In the genomic region with DNA sequence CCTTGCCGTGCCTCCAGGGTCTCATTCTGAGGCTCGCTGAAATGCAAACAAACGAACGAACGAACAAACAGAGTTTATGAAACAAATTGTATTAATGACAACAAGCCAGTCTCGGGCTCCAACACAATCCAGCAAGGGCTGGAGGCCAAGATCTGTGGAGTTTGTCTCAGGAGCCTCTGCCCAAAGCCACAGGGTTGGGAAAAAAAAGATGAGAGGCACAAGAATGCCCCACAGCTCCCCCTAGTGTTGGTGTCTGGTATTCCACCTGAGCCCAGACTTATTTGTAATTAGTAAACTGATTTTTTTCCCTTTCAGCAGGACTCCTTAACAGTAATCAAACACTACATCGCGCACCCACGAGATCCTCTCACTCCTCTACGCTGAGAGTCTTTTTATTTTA, we compare ENCODE assay signal across 9 mouse cellular contexts. TPM values are rescaled to one million over a fixed set of nuclear protein-coding genes. Genes with fewer than 3 reads are reported as not detected.
DNase-seq lines count a peak whose midpoint lies in the region; ATAC-seq and TF ChIP-seq lines count a peak whose summit lies in the region.
"Had no signal": no experiment of that assay in that cellular context is flagged by ENCODE, and none has a peak within 500 bp of the region (broad histone marks: within the 10 kb centered on the region; RNA-seq: fewer than 3 reads in every experiment).

No protein-coding gene starts in this region.

- peak; percentile 82 for TF ChIP-seq CTCF in gastrocnemius, adult 2 months (IDR thresholded peaks at IDR 0.05)

- no peak overlapping the region for H3K4me2 ChIP-seq in forebrain, embryonic 11.5 days (ENCODE audit: low read depth, low read length, severe bottlenecking)
- H3K4me2 ChIP-seq in forebrain, embryonic 12.5 days, result no peak overlapping the region
- H3K4me2 ChIP-seq: limb, embryonic 13.5 days had no signal

- no peak for ATAC-seq in forebrain, embryonic 11.5 days (replicated peaks; ENCODE audit: low FRiP score)
- no peak for ATAC-seq in forebrain, embryonic 12.5 days (ENCODE audit: low FRiP score)

- WGBS in forebrain, embryonic 11.5 days, result 54% methylated on average over 10 of the region's 10 CpGs
- WGBS in forebrain, embryonic 12.5 days, result 59% methylated on average over 10 of the region's 10 CpGs

- H3K27ac ChIP-seq in forebrain, embryonic 11.5 days (ENCODE audit: low read depth, low read length), result no peak overlapping the region
- no peak overlapping the region for H3K27ac ChIP-seq in forebrain, embryonic 12.5 days
- no peak overlapping the region for H3K27ac ChIP-seq in gastrocnemius, adult 2 months
- H3K27ac ChIP-seq: limb, embryonic 13.5 days had no signal

- H3K4me1 ChIP-seq in forebrain, embryonic 11.5 days (replicated peaks; ENCODE audit: control insufficient read depth, insufficient read depth, low read length), result peaks cover 2% of the 10 kb centered on the region; the same call in 1 of the 2 replicates
- H3K4me1 ChIP-seq in forebrain, embryonic 12.5 days, result peaks cover 4% of the 10 kb centered on the region
- H3K4me1 ChIP-seq: limb, embryonic 13.5 days had no signal

- H3K9ac ChIP-seq in forebrain, embryonic 11.5 days (ENCODE audit: low read length), result no peak overlapping the region
- H3K9ac ChIP-seq in forebrain, embryonic 12.5 days, result no peak overlapping the region
- H3K9ac ChIP-seq: limb, embryonic 13.5 days had no signal

- no peak overlapping the region for H3K4me3 ChIP-seq in forebrain, embryonic 11.5 days (ENCODE audit: low read depth, low read length)
- no peak overlapping the region for H3K4me3 ChIP-seq in forebrain, embryonic 12.5 days (replicated peaks)
- peak overlapping the region; percentile 35; the same call in 1 of the 2 replicates for H3K4me3 ChIP-seq in gastrocnemius, adult 2 months
- H3K4me3 ChIP-seq: limb, embryonic 13.5 days had no signal

- H3K9me3 ChIP-seq in forebrain, embryonic 11.5 days (ENCODE audit: control insufficient read depth, low read length), result no peaks in the 10 kb centered on the region
- H3K9me3 ChIP-seq in forebrain, embryonic 12.5 days, result no peaks in the 10 kb centered on the region
- H3K9me3 ChIP-seq: limb, embryonic 13.5 days had no signal

- no peaks in the 10 kb centered on the region for H3K27me3 ChIP-seq in forebrain, embryonic 11.5 days (ENCODE audit: control insufficient read depth, insufficient read depth, low read length)
- no peaks in the 10 kb centered on the region for H3K27me3 ChIP-seq in forebrain, embryonic 12.5 days

- DNase-seq in forebrain, embryonic 11.5 days (ENCODE audit: low spot score), result peak; percentile 83
- DNase-seq in CD8-positive naive resting alpha-beta T cell, adult 2 months (ENCODE audit: low read depth in 2 of 2, low spot score in 2 of 2), result peak; percentile 33
- peak; percentile 2 for DNase-seq in c-Kit-negative CD71-positive TER-119-positive erythroid progenitor cells, embryonic 14.5 days (ENCODE audit: low read depth, low spot score)
- peak; percentile 71 for DNase-seq in gastrocnemius, adult 2 months
- peak; percentile 85 to 88 for DNase-seq in kidney, postnatal 4 days
- peak; percentile 48 for DNase-seq in lung, postnatal 25 days (ENCODE audit: low spot score)
- peak; percentile 45 for DNase-seq in skeletal muscle tissue, adult 2 months (ENCODE audit: low read depth, low spot score)

- intact Hi-C loops in gastrocnemius, adult 2 months (cut with DNase I), result no loop called here

- no peaks in the 10 kb centered on the region for H3K36me3 ChIP-seq in forebrain, embryonic 11.5 days (ENCODE audit: control insufficient read depth, insufficient read depth, low read length)
- no peaks in the 10 kb centered on the region for H3K36me3 ChIP-seq in forebrain, embryonic 12.5 days (replicated peaks)
- H3K36me3 ChIP-seq: limb, embryonic 13.5 days had no signal

RNA-seq across cellular contexts. Expression of a gene that starts 48.6 kb away (rescaled TPM):
- not detected in 2 replicates for polyA plus RNA-seq in forebrain, embryonic 11.5 days (2014; fragmentation: Nextera tagmentation; extraction: Ambion mirVana)
- polyA plus RNA-seq in forebrain, embryonic 12.5 days (2016; fragmentation: Nextera tagmentation; extraction: Ambion mirVana), result not detected in 2 replicates
- not detected for total RNA-seq in gastrocnemius, adult 2 months (2021)
- polyA plus RNA-seq: limb, embryonic 13.5 days had no signal

Comparison
In these comparisons a context has a peak if more than half of its experiments do, and no peak if none do; other contexts are left out.
1. DNase-seq: peak in every context shown above with its lines; median percentile 86 in kidney, postnatal 4 days; 83 in forebrain, embryonic 11.5 days; 71 in gastrocnemius, adult 2 months; 48 in lung, postnatal 25 days; 45 in skeletal muscle tissue, adult 2 months; 33 in CD8-positive naive resting alpha-beta T cell, adult 2 months; 2 in c-Kit-negative CD71-positive TER-119-positive erythroid progenitor cells, embryonic 14.5 days.